Mouse (Mus musculus) stomach, embryonic 16.5 days (tissue): ENCODE measurements around the gene Gm47985. TPM values are rescaled to one million over a fixed set of nuclear protein-coding genes. Genes with fewer than 3 reads are reported as not detected.
"Not testable (repeated sequence)": the region's sequence is repeated elsewhere in the genome, so short reads cannot be mapped to it uniquely, and the experiment has no call there.

Source experiments
- ATAC-seq: fragments of 200-750 bp; cut with Nextera tagmentation; 2 replicates; pipeline ENCODE4 v1.8.0; 2017; ENCODE audit warnings: moderate number of reproducible peaks, moderate TSS enrichment; ENCODE audit not compliant: insufficient read depth, low FRiP score
- H3K27ac ChIP-seq: fragments of 300-500 bp; sonication (generic); 2 replicates; pipeline ENCODE4 v1.5.1; 2014; ENCODE audit warnings: low read length
- H3K27me3 ChIP-seq: fragments of 300-500 bp; sonication (generic); 2 replicates; pipeline ENCODE4 v1.6.1; 2014; ENCODE audit warnings: low read length, control low read depth, mixed read lengths; ENCODE audit not compliant: control insufficient read depth, insufficient read depth
- H3K36me3 ChIP-seq: fragments of 300-500 bp; sonication (generic); 2 replicates; pipeline ENCODE4 v1.6.1; 2014; ENCODE audit warnings: low read length; ENCODE audit not compliant: control insufficient read depth, insufficient read depth
- H3K4me1 ChIP-seq: fragments of 300-500 bp; sonication (generic); 2 replicates; pipeline ENCODE4 v1.6.1; 2014; ENCODE audit warnings: low read length, control low read depth, mixed read lengths; ENCODE audit not compliant: control insufficient read depth, insufficient read depth
- H3K4me2 ChIP-seq: fragments of 300-500 bp; sonication (generic); 2 replicates; pipeline ENCODE4 v1.6.1; 2014; ENCODE audit warnings: low read depth, low read length, mixed read lengths
- H3K4me3 ChIP-seq: fragments of 300-500 bp; sonication (generic); replicated peaks from 2 replicates; pipeline ENCODE4 v1.5.1; 2014; ENCODE audit warnings: mild to moderate bottlenecking, low read length
- H3K9ac ChIP-seq: fragments of 300-500 bp; sonication (generic); 2 replicates; pipeline ENCODE4 v1.6.1; 2014; ENCODE audit warnings: low read length
- H3K9me3 ChIP-seq: fragments of 300-500 bp; sonication (generic); replicated peaks from 2 replicates; pipeline ENCODE4 v1.6.1; 2016; ENCODE audit warnings: low read length, control low read depth; ENCODE audit not compliant: control insufficient read depth
- WGBS: fragments of 180-500 bp; shearing (Covaris S2); extraction: QIAGEN DNeasy Blood & Tissue Kit; methylation state at CpG from one replicate; pipeline ENCODE4 v1.1.7; 2014; 5-methylcytosine and 5-hydroxymethylcytosine counted together
- polyA plus RNA-seq: library from polyadenylated mRNA; unstranded; fragments of >200 nt; fragmentation: Nextera tagmentation; extraction: Ambion mirVana; gene quantifications from 2 replicates; pipeline ENCODE4 v1.2.1, GENCODE M21; 2015

Gene Gm47985
- polyA plus RNA-seq, 1 experiment from 2014 or later, result 0.08 TPM

- not testable (repeated sequence) for H3K36me3 ChIP-seq, H3K27me3 ChIP-seq, H3K9ac ChIP-seq, H3K27ac ChIP-seq, H3K4me1 ChIP-seq, ATAC-seq, H3K4me3 ChIP-seq, H3K4me2 ChIP-seq, H3K9me3 ChIP-seq
- no CpG with 5 or more reads among the region's 7 CpGs for WGBS
Observed at GRCm38 (mm10) chr1:151192075-151192474, 9.7 kb downstream of the Gm47985 start, which contains the start of gene Gm8947. Gene Gm8947 (plus strand): TSS chr1:151192376.

GRCm38 (mm10) chr1:151192739-151193138 lies 10.4 kb downstream of the Gm47985 start:
- not testable (repeated sequence) for H3K4me3 ChIP-seq
- 91% methylated on average over 15 of the region's 15 CpGs for WGBS

GRCm38 (mm10) chr1:151195986-151196385 lies 13.6 kb downstream of the Gm47985 start:
- not testable (repeated sequence) for H3K27me3 ChIP-seq, H3K27ac ChIP-seq

More at GRCm38 (mm10) chr1:151192739-151193138, 10.4 kb downstream of the Gm47985 start:
- not testable (repeated sequence) for H3K4me1 ChIP-seq, H3K36me3 ChIP-seq, H3K9ac ChIP-seq, H3K27ac ChIP-seq, H3K9me3 ChIP-seq, H3K4me2 ChIP-seq, H3K27me3 ChIP-seq, ATAC-seq

GRCm38 (mm10) chr1:151196690-151197089 lies 14.4 kb downstream of the Gm47985 start:
- H3K9ac ChIP-seq, ATAC-seq, H3K4me1 ChIP-seq, H3K27ac ChIP-seq, H3K9me3 ChIP-seq, H3K4me3 ChIP-seq, H3K27me3 ChIP-seq, H3K4me2 ChIP-seq, H3K36me3 ChIP-seq: not testable (repeated sequence)
- 69% methylated on average over 3 of the region's 3 CpGs for WGBS

More at GRCm38 (mm10) chr1:151195986-151196385, 13.6 kb downstream of the Gm47985 start:
- not testable (repeated sequence) for H3K4me3 ChIP-seq, H3K9ac ChIP-seq, H3K4me1 ChIP-seq, H3K4me2 ChIP-seq, H3K9me3 ChIP-seq, H3K36me3 ChIP-seq, ATAC-seq
- 68% methylated on average over 4 of the region's 4 CpGs for WGBS

DNA sequence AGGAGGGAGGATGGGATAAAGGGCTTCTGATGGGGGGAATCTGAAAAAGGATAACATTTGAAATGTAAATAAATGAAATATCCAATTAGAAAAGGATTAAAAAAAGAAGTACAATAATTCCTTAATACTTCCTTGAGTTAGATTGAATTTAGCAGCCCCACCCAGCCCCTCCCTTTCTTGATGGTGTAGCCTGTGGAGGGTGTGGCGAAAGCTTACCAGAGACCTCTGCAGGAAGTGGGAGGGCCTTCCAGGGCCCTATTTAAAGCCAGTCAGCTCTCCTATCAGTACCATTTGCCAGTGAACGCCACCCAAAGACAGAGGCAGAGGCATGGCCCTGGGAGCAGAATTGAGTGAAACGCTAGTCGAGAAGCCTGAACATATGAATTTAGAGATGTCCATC lies 15.8 kb downstream of the Gm47985 start, which contains the start of gene Gm47995:
Gene Gm47995, plus strand, starts transcription at position 329 of the 400 bp plus-strand sequence.
- WGBS, result 68% methylated on average over 2 of the region's 4 CpGs
- ATAC-seq, H3K27me3 ChIP-seq: not testable (repeated sequence)

DNA sequence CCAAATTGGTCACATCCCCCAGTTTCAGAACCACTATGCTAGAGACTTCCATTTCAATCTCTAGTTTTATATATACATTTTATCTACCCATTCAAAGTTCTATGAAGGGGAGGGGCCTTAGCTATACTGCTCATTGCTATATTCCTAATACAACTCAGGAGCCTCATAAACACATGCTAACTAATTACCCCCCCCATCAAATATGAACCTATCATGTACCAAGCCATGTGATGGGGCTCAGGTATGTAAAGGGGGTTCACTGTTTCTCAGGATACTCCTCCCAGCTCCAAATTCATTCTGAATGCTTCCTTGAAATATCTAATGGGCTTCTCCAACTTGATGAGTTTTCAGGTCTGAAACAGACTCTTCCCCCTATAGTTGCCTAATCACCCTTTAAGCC lies 18.3 kb downstream of the Gm47985 start:
- not testable (repeated sequence) for ATAC-seq, H3K9me3 ChIP-seq, H3K27ac ChIP-seq, H3K4me2 ChIP-seq, H3K4me3 ChIP-seq, H3K9ac ChIP-seq, H3K27me3 ChIP-seq, H3K4me1 ChIP-seq, H3K36me3 ChIP-seq

More for the DNA sequence above, 15.8 kb downstream of the Gm47985 start, which contains the start of gene Gm47995:
- H3K9ac ChIP-seq, H3K27ac ChIP-seq, H3K4me1 ChIP-seq, H3K4me3 ChIP-seq, H3K9me3 ChIP-seq, H3K36me3 ChIP-seq, H3K4me2 ChIP-seq: not testable (repeated sequence)

- H3K27me3 ChIP-seq, H3K4me2 ChIP-seq, H3K27ac ChIP-seq, ATAC-seq, H3K4me1 ChIP-seq, H3K9ac ChIP-seq, H3K4me3 ChIP-seq, H3K9me3 ChIP-seq, H3K36me3 ChIP-seq: not testable (repeated sequence)
- 69% methylated on average over 3 of the region's 5 CpGs for WGBS
Observed at GRCm38 (mm10) chr1:151202771-151203170, 20.4 kb downstream of the Gm47985 start.

GRCm38 (mm10) chr1:151203818-151204217 lies 21.5 kb downstream of the Gm47985 start, which contains the start of gene 3110040M04Rik:
Gene 3110040M04Rik (plus strand): TSS chr1:151204121.
- H3K27me3 ChIP-seq, H3K4me2 ChIP-seq, H3K9me3 ChIP-seq, H3K4me1 ChIP-seq, ATAC-seq, H3K9ac ChIP-seq, H3K4me3 ChIP-seq, H3K27ac ChIP-seq, H3K36me3 ChIP-seq: not testable (repeated sequence)
- WGBS, result no CpG with 5 or more reads among the region's 6 CpGs

GRCm38 (mm10) chr1:151208493-151208892 lies 26.2 kb downstream of the Gm47985 start:
- H3K9me3 ChIP-seq, H3K36me3 ChIP-seq, H3K27ac ChIP-seq, H3K4me1 ChIP-seq, H3K4me3 ChIP-seq, H3K27me3 ChIP-seq, H3K9ac ChIP-seq, H3K4me2 ChIP-seq: not testable (repeated sequence)
- WGBS, result 60% methylated on average over 2 of the region's 5 CpGs
- ATAC-seq, result peak; percentile 69; the same call in 1 of the 2 replicates

GRCm38 (mm10) chr1:151208944-151209343 lies 26.6 kb downstream of the Gm47985 start:
- H3K27me3 ChIP-seq, H3K4me2 ChIP-seq, H3K27ac ChIP-seq, ATAC-seq, H3K9me3 ChIP-seq, H3K9ac ChIP-seq, H3K4me1 ChIP-seq, H3K4me3 ChIP-seq, H3K36me3 ChIP-seq: not testable (repeated sequence)
